Mouse (Mus musculus) embryonic facial prominence, embryonic 10.5 days (tissue): Measurements from ENCODE around the gene Ccnh. TPM values are rescaled to one million over a fixed set of nuclear protein-coding genes. Genes with fewer than 3 reads are reported as not detected.
A peak's percentile ranks its signal among the peaks of the same experiment; 100 is the strongest.
"Not testable (repeated sequence)": the region's sequence is repeated elsewhere in the genome, so short reads cannot be mapped to it uniquely, and the experiment has no call there.

Source experiments
- DNase-seq: peaks from one replicate; pipeline ENCODE4 v3.0.0-alpha.2; 2017; ENCODE audit warnings: low spot score
- H3K27ac ChIP-seq: fragments of 300-500 bp; sonication (generic); replicated peaks from 2 replicates; pipeline ENCODE4 v1.5.1; 2016; ENCODE audit warnings: mild to moderate bottlenecking
- H3K27me3 ChIP-seq: fragments of 300-500 bp; sonication (generic); replicated peaks from 2 replicates; pipeline ENCODE4 v1.6.1; 2016; ENCODE audit warnings: low read depth, mild to moderate bottlenecking; ENCODE audit not compliant: poor library complexity, severe bottlenecking
- H3K36me3 ChIP-seq: fragments of 300-500 bp; sonication (generic); replicated peaks from 2 replicates; pipeline ENCODE4 v1.6.1; 2016; ENCODE audit warnings: mild to moderate bottlenecking, moderate library complexity
- H3K4me1 ChIP-seq: fragments of 300-500 bp; sonication (generic); 2 replicates; pipeline ENCODE4 v1.6.1; 2016
- H3K4me3 ChIP-seq: fragments of 300-500 bp; sonication (generic); 2 replicates; pipeline ENCODE4 v1.5.1; 2016; ENCODE audit warnings: mild to moderate bottlenecking, moderate library complexity
- H3K9me3 ChIP-seq: fragments of 300-500 bp; sonication (generic); 2 replicates; pipeline ENCODE4 v1.6.1; 2016; ENCODE audit warnings: mild to moderate bottlenecking
- WGBS: fragments of 180-500 bp; shearing (Covaris S2); methylation state at CpG from one replicate; pipeline ENCODE4 v1.1.7; 2016; 5-methylcytosine and 5-hydroxymethylcytosine counted together
- polyA plus RNA-seq: library from polyadenylated mRNA; unstranded; fragments of >200 nt; fragmentation: Nextera tagmentation; extraction: Ambion mirVana; gene quantifications from 2 replicates; pipeline ENCODE4 v1.2.1, GENCODE M21; 2016

Ccnh gene
- polyA plus RNA-seq, result 94.6 and 95.9 TPM in 2 replicates

- DNase-seq, result peak; percentile 94
- peak within 1 kb of the TSS; percentile 86 for H3K27ac ChIP-seq
- H3K27me3 ChIP-seq, result no peaks in the 10 kb centered on the region
- H3K4me3 ChIP-seq, result peak within 1 kb of the TSS; percentile 95
- no peaks in the 10 kb centered on the region for H3K9me3 ChIP-seq
- peaks cover 11% of the 10 kb centered on the region for H3K4me1 ChIP-seq
- WGBS, result 2% methylated on average over 44 of the region's 44 CpGs
- peaks cover 30% of the 10 kb centered on the region for H3K36me3 ChIP-seq
These were observed at the start of gene Ccnh for GRCm38 (mm10) chr13:85188903-85189643. Ccnh (plus strand) TSS chr13:85189408.

GRCm38 (mm10) chr13:85143361-85143760 lies 45.8 kb upstream of the Ccnh start:
- not testable (repeated sequence) for H3K36me3 ChIP-seq, H3K27me3 ChIP-seq, H3K4me3 ChIP-seq, DNase-seq, H3K27ac ChIP-seq, H3K9me3 ChIP-seq, H3K4me1 ChIP-seq
- 94% methylated on average over 16 of the region's 16 CpGs for WGBS

DNA sequence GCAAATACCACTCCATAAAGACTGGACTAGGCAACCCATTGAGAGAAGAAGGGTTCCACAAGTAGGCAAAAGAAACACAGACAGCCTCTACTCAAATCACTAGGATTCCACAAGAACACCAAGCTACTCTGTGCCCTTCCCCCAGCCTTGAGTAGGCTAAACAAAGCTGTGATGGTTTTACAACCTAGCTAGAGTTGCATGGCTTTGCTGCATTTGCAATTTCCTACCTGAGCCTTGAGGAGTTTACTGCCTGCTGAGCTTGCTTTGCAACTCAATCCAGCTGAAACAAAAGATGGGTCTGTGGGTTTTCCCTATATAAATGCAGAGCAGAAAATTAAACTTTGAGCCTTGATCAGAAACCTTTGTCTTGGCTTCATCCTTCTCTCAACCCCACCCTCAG lies 42.7 kb upstream of the Ccnh start:
- Histone ChIP-seq H3K27ac (no peak overlapping the region), H3K4me3 (no peak overlapping the region), H3K4me1 (no peaks in the 10 kb centered on the region), H3K36me3 (no peaks in the 10 kb centered on the region), H3K9me3 (no peaks in the 10 kb centered on the region), H3K27me3 (no peaks in the 10 kb centered on the region)
- no peak for DNase-seq

DNA sequence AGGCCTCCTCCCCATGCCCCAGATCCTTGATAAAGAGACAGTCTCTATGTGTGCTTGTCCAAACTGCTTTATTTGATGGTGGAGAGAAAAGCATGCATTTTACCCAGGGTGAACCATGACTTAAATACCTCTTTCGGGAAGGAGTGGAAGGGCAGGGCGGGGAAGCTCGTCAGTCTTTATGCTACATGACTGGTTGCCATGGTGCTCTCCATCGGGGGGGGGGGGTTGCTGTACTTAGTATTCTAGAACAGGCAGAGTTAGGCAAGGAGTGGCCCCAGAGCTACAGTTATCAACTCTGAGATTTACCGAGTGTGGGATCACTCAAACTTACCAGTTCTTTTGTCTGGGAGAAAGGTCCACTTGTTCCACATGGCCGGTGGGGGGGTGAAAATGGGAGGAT lies 34.5 kb upstream of the Ccnh start:
- Histone ChIP-seq H3K4me3 (no peak overlapping the region), H3K27ac (no peak overlapping the region), H3K9me3 (no peaks in the 10 kb centered on the region), H3K36me3 (no peaks in the 10 kb centered on the region), H3K27me3 (no peaks in the 10 kb centered on the region), H3K4me1 (no peaks in the 10 kb centered on the region)
- no peak for DNase-seq
- 90% methylated on average over 6 of the region's 6 CpGs for WGBS

- Histone ChIP-seq H3K27me3 (no peaks in the 10 kb centered on the region), H3K27ac (no peak overlapping the region), H3K36me3 (no peaks in the 10 kb centered on the region), H3K9me3 (no peaks in the 10 kb centered on the region), H3K4me3 (no peak overlapping the region), H3K4me1 (no peaks in the 10 kb centered on the region)
- 80% methylated on average over 2 of the region's 2 CpGs for WGBS
- no peak for DNase-seq
These were observed 29.2 kb upstream of the Ccnh start for GRCm38 (mm10) chr13:85159971-85160370.

- Histone ChIP-seq H3K4me1 (no peaks in the 10 kb centered on the region), H3K27me3 (no peaks in the 10 kb centered on the region), H3K36me3 (no peaks in the 10 kb centered on the region), H3K27ac (no peak overlapping the region), H3K4me3 (no peak overlapping the region), H3K9me3 (no peaks in the 10 kb centered on the region)
- DNase-seq, result no peak
- 53% methylated on average over 4 of the region's 4 CpGs for WGBS
These were observed 24.6 kb upstream of the Ccnh start for GRCm38 (mm10) chr13:85164512-85165124.

DNA sequence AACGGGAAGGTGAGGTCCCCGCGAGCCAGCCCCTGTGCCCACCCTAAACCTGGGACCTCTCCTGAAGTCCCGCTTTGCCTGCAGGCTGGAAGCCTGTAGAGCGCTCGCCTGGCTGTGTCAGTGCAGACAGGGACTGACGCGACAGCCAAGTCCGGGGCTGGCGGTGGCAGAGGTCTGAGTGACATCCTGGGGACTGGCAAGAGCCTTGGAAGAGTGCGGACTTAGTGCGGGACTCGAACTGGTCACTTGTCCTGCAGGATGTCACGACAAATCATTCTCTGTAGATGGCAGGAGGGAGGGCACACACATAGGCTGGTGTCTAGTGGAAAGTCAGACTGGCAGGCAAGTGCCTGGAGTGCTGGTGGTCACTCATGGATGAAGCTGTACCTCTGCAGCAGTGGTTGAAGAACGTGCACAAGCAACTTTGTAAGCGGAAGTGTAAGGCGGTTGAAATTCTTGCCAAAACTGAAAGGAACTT lies 475 bp downstream of the Ccnh start:
- Histone ChIP-seq H3K36me3 (peaks cover 33% of the 10 kb centered on the region), H3K9me3 (no peaks in the 10 kb centered on the region), H3K27ac (peak overlapping the region; percentile 86), H3K4me1 (peaks cover 11% of the 10 kb centered on the region), H3K4me3 (peak overlapping the region; percentile 95), H3K27me3 (no peaks in the 10 kb centered on the region)
- no peak for DNase-seq
- WGBS, result 3% methylated on average over 17 of the region's 17 CpGs

DNA sequence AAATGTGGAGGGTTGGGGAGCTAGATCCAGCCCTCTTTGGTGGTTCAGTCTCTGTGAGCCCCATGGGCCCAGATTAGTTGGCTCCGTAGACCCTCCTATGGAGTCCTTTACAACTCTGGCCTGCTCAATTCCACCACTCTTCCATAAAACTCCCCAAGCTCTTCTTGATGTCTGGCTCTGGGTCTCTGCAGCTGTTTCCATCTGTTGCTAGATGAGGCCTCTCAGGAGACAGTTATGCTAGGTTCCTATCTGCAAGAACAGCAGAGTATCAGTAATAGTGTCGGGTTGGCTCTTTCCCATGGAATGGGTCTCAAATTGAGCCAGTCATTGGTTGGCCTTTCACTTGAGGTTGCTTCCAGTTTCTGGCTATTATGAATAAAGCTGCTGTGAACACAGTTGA lies 2.0 kb downstream of the Ccnh start:
- no peaks in the 10 kb centered on the region for H3K27me3 ChIP-seq
- no peak overlapping the region for H3K4me3 ChIP-seq
- H3K4me1 ChIP-seq, result peaks cover 11% of the 10 kb centered on the region
- 95% methylated on average over 2 of the region's 2 CpGs for WGBS
- peaks cover 33% of the 10 kb centered on the region for H3K36me3 ChIP-seq
- no peaks in the 10 kb centered on the region for H3K9me3 ChIP-seq
- H3K27ac ChIP-seq, result no peak overlapping the region
- no peak for DNase-seq

DNA sequence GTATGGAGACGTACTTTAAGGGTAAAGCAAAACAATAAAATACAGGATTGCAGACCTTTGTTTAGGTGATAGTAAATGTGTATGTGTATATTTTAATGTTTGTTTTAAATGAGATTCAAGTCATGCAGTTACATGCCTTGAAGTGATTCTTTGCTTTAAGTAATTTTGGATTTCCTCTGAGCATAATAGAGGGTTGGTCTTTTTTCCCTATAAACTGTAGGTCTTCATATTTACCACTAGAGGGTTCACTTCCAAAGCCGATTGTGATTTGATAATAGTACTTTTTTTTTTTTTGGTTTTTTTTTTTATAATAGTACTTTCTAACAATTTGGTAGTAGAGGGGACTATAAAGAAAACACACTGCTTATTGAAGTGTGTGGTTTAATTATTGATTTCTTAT lies 18.3 kb downstream of the Ccnh start:
- H3K9me3 ChIP-seq, result no peaks in the 10 kb centered on the region
- DNase-seq, result no peak
- H3K27ac ChIP-seq, result no peak overlapping the region
- no peak overlapping the region for H3K4me3 ChIP-seq
- 78% methylated on average over 2 of the region's 2 CpGs for WGBS
- no peaks in the 10 kb centered on the region for H3K4me1 ChIP-seq
- no peaks in the 10 kb centered on the region for H3K27me3 ChIP-seq
- H3K36me3 ChIP-seq, result peaks cover 52% of the 10 kb centered on the region

- Histone ChIP-seq H3K36me3 (peaks cover 52% of the 10 kb centered on the region), H3K27ac (no peak overlapping the region), H3K4me3 (no peak overlapping the region), H3K4me1 (no peaks in the 10 kb centered on the region), H3K9me3 (no peaks in the 10 kb centered on the region), H3K27me3 (no peaks in the 10 kb centered on the region)
- 94% methylated on average over 6 of the region's 6 CpGs for WGBS
- DNase-seq, result no peak
These were observed 19.4 kb downstream of the Ccnh start for GRCm38 (mm10) chr13:85208656-85209055.

GRCm38 (mm10) chr13:85210353-85210752 lies 21.1 kb downstream of the Ccnh start:
- peaks cover 51% of the 10 kb centered on the region for H3K36me3 ChIP-seq

GRCm38 (mm10) chr13:85218656-85219055 lies 29.4 kb downstream of the Ccnh start:
- Histone ChIP-seq H3K36me3 (peaks cover 69% of the 10 kb centered on the region), H3K4me3 (no peak overlapping the region), H3K27me3 (no peaks in the 10 kb centered on the region), H3K4me1 (no peaks in the 10 kb centered on the region), H3K27ac (no peak overlapping the region), H3K9me3 (no peaks in the 10 kb centered on the region)
- WGBS, result 78% methylated on average over 4 of the region's 4 CpGs
- no peak for DNase-seq

More at GRCm38 (mm10) chr13:85210353-85210752, 21.1 kb downstream of the Ccnh start:
- Histone ChIP-seq H3K27ac (no peak overlapping the region), H3K4me3 (no peak overlapping the region), H3K4me1 (no peaks in the 10 kb centered on the region), H3K9me3 (no peaks in the 10 kb centered on the region), H3K27me3 (no peaks in the 10 kb centered on the region)
- DNase-seq, result no peak
- 85% methylated on average over 1 of the region's 1 CpGs for WGBS

- 90% methylated on average over 7 of the region's 7 CpGs for WGBS
- Histone ChIP-seq H3K4me1 (no peaks in the 10 kb centered on the region), H3K9me3 (no peaks in the 10 kb centered on the region), H3K36me3 (peaks cover 37% of the 10 kb centered on the region; the same call in 1 of the 2 replicates), H3K4me3 (no peak overlapping the region), H3K27ac (no peak overlapping the region), H3K27me3 (no peaks in the 10 kb centered on the region)
- no peak for DNase-seq
These were observed 49.6 kb downstream of the Ccnh start for GRCm38 (mm10) chr13:85238760-85239159.
